ENCODE assay signal across 35 mouse cellular contexts in genomic region chr3:38207867-38208266, GRCm38 (mm10).
"Had no signal": no experiment of that assay in that cellular context is flagged by ENCODE, and none has a peak within 500 bp of the region (broad histone marks: within the 10 kb centered on the region; RNA-seq: fewer than 3 reads in every experiment).

No protein-coding gene starts in this region.

- H3K4me1 ChIP-seq: heart, embryonic 10.5 days; heart, embryonic 12.5 days; heart, embryonic 13.5 days; heart, embryonic 15.5 days; hindbrain, embryonic 10.5 days; hindbrain, embryonic 12.5 days; hindbrain, embryonic 13.5 days; hindbrain, embryonic 15.5 days; intestine, embryonic 15.5 days; kidney, embryonic 15.5 days had no signal

- H3K27me3 ChIP-seq: heart, embryonic 12.5 days; heart, embryonic 13.5 days; heart, embryonic 15.5 days; hindbrain, embryonic 12.5 days; hindbrain, embryonic 13.5 days; hindbrain, embryonic 15.5 days; intestine, embryonic 15.5 days; kidney, embryonic 15.5 days had no signal

- H3K9ac ChIP-seq: heart, embryonic 12.5 days; heart, embryonic 13.5 days; heart, embryonic 15.5 days; hindbrain, embryonic 12.5 days; hindbrain, embryonic 13.5 days; hindbrain, embryonic 14.5 days; hindbrain, embryonic 15.5 days; intestine, embryonic 15.5 days; kidney, embryonic 15.5 days had no signal

- H3K36me3 ChIP-seq: heart, embryonic 10.5 days; heart, embryonic 12.5 days; heart, embryonic 13.5 days; heart, embryonic 15.5 days; hindbrain, embryonic 10.5 days; hindbrain, embryonic 12.5 days; hindbrain, embryonic 13.5 days; hindbrain, embryonic 15.5 days; intestine, embryonic 15.5 days; kidney, embryonic 15.5 days had no signal

- H3K4me3 ChIP-seq: heart, embryonic 10.5 days; heart, embryonic 12.5 days; heart, embryonic 13.5 days; heart, embryonic 15.5 days; hindbrain, embryonic 10.5 days; hindbrain, embryonic 12.5 days; hindbrain, embryonic 13.5 days; hindbrain, embryonic 15.5 days; intestine, embryonic 15.5 days; kidney, embryonic 15.5 days; layer of hippocampus, adult 2 months had no signal

- H3K9me3 ChIP-seq: heart, embryonic 10.5 days; heart, embryonic 12.5 days; heart, embryonic 13.5 days; heart, embryonic 15.5 days; hindbrain, embryonic 10.5 days; hindbrain, embryonic 12.5 days; hindbrain, embryonic 13.5 days; hindbrain, embryonic 15.5 days; intestine, embryonic 15.5 days; kidney, embryonic 15.5 days had no signal

- H3K27ac ChIP-seq: heart, embryonic 10.5 days; heart, embryonic 13.5 days; heart, embryonic 15.5 days; hindbrain, embryonic 10.5 days; hindbrain, embryonic 12.5 days; hindbrain, embryonic 13.5 days; hindbrain, embryonic 14.5 days; hindbrain, embryonic 15.5 days; hindbrain, postnatal 0 days; intestine, embryonic 15.5 days; kidney, embryonic 15.5 days; kidney, postnatal 0 days; layer of hippocampus, adult 2 months had no signal

- DNase-seq: heart, postnatal 10 days; heart, postnatal 14 days; heart, postnatal 36 days; heart, postnatal 4 days; kidney, adult 11 months; kidney, adult 18-20 months; kidney, adult 2 months; kidney, adult 8-10 months; kidney, adult 9 months; kidney, postnatal 10 days; kidney, postnatal 14 days; kidney, postnatal 25 days; kidney, postnatal 36 days; kidney, postnatal 4 days; layer of hippocampus, adult 9-11 months; layer of hippocampus, postnatal 36 days had no signal

- ATAC-seq: hindbrain, embryonic 16.5 days; hindbrain, postnatal 0 days; inflammation-experienced regulatory T-cells, adult 6 months; intestine, embryonic 15.5 days; intestine, embryonic 16.5 days; intestine, postnatal 0 days had no signal

- H3K4me2 ChIP-seq: heart, embryonic 11.5 days; heart, embryonic 12.5 days; heart, embryonic 13.5 days; heart, embryonic 15.5 days; hindbrain, embryonic 12.5 days; hindbrain, embryonic 13.5 days; hindbrain, embryonic 14.5 days; hindbrain, embryonic 15.5 days; intestine, embryonic 15.5 days; kidney, embryonic 15.5 days had no signal
